Mouse (Mus musculus) testis, adult 2 months (tissue): ENCODE measurements at regions not wholly inside any gene's neighbourhood (a gene's known extent, or its start where the extent isn't known, plus 50 kb on each side); places are given as distances from the start of the nearest gene placed in this dataset.

Source experiments
- H3K27ac ChIP-seq: fragments of 200-500 bp; 2 replicates; pipeline ENCODE4 v1.5.1; 2012; ENCODE audit warnings: low read depth, low read length; ENCODE audit not compliant: control insufficient read depth, insufficient read depth
- H3K27me3 ChIP-seq: fragments of 200-500 bp; 2 replicates; pipeline ENCODE4 v1.6.1; 2012; ENCODE audit warnings: mild to moderate bottlenecking, low read length, moderate library complexity; ENCODE audit not compliant: control insufficient read depth, insufficient read depth
- H3K36me3 ChIP-seq: fragments of 200-500 bp; 2 replicates; pipeline ENCODE4 v1.6.1; 2012; ENCODE audit warnings: mild to moderate bottlenecking, low read length; ENCODE audit not compliant: control insufficient read depth, insufficient read depth
- H3K4me1 ChIP-seq: fragments of 200-500 bp; 2 replicates; pipeline ENCODE4 v1.6.1; 2012; ENCODE audit warnings: low read length; ENCODE audit not compliant: control insufficient read depth, insufficient read depth
- H3K4me3 ChIP-seq: fragments of 200-500 bp; 2 replicates; pipeline ENCODE4 v1.5.1; 2012; ENCODE audit warnings: low read depth, mild to moderate bottlenecking, low read length, moderate library complexity, mixed read lengths; ENCODE audit not compliant: control insufficient read depth
- CTCF ChIP-seq: fragments of 200-500 bp; IDR thresholded peaks from 2 replicates; pipeline ENCODE4 v1.5.1; 2012; ENCODE audit warnings: low read depth, mild to moderate bottlenecking, inconsistent platforms, low read length, moderate library complexity; ENCODE audit not compliant: control insufficient read depth, insufficient read depth, insufficient replicate concordance
- POLR2A ChIP-seq: fragments of 200-500 bp; IDR thresholded peaks from 2 replicates; pipeline ENCODE4 v1.6.1; 2012; ENCODE audit warnings: low read depth, mild to moderate bottlenecking, inconsistent platforms, low read length, moderate library complexity; ENCODE audit not compliant: control insufficient read depth

GRCm38 (mm10) chr6:127271418-127271817 lies 119.4 kb upstream of the Ccnd2 start:
- Histone ChIP-seq H3K4me3 (no peak overlapping the region), H3K27ac (no peak overlapping the region), H3K4me1 (peaks cover 5% of the 10 kb centered on the region), H3K27me3 (no peaks in the 10 kb centered on the region), H3K36me3 (no peaks in the 10 kb centered on the region)
- TF ChIP-seq POLR2A (no peak), CTCF (no peak)

GRCm38 (mm10) chr6:127272630-127273029 lies 120.6 kb upstream of the Ccnd2 start:
- Histone ChIP-seq H3K4me1 (no peaks in the 10 kb centered on the region), H3K27me3 (no peaks in the 10 kb centered on the region), H3K36me3 (no peaks in the 10 kb centered on the region), H3K27ac (no peak overlapping the region), H3K4me3 (no peak overlapping the region)
- no peak for TF ChIP-seq CTCF
- TF ChIP-seq POLR2A = no peak

GRCm38 (mm10) chr6:127274732-127275429 lies 122.9 kb upstream of the Ccnd2 start:
- Histone ChIP-seq H3K4me3 (no peak overlapping the region), H3K27ac (no peak overlapping the region), H3K4me1 (no peaks in the 10 kb centered on the region), H3K27me3 (no peaks in the 10 kb centered on the region), H3K36me3 (no peaks in the 10 kb centered on the region)
- no peak for TF ChIP-seq POLR2A
- TF ChIP-seq CTCF = no peak

GRCm38 (mm10) chr6:127275430-127275784 lies 123.4 kb upstream of the Ccnd2 start:
- H3K36me3 ChIP-seq = no peaks in the 10 kb centered on the region
- no peak overlapping the region for H3K4me3 ChIP-seq
- TF ChIP-seq CTCF (no peak), POLR2A (no peak)
- H3K4me1 ChIP-seq = no peaks in the 10 kb centered on the region
- no peaks in the 10 kb centered on the region for H3K27me3 ChIP-seq
- H3K27ac ChIP-seq = no peak overlapping the region

- Histone ChIP-seq H3K27me3 (no peaks in the 10 kb centered on the region), H3K4me3 (no peak overlapping the region), H3K36me3 (no peaks in the 10 kb centered on the region), H3K27ac (no peak overlapping the region), H3K4me1 (no peaks in the 10 kb centered on the region)
- TF ChIP-seq CTCF = no peak
- no peak for TF ChIP-seq POLR2A
Observed at GRCm38 (mm10) chr6:127276362-127276761, 124.4 kb upstream of the Ccnd2 start.

- Histone ChIP-seq H3K4me3 (no peak overlapping the region), H3K27ac (no peak overlapping the region), H3K27me3 (no peaks in the 10 kb centered on the region), H3K4me1 (no peaks in the 10 kb centered on the region), H3K36me3 (no peaks in the 10 kb centered on the region)
- TF ChIP-seq CTCF (peak; percentile 87; the same call in 1 of the 2 replicates), POLR2A (no peak)
Observed at GRCm38 (mm10) chr6:127278402-127278801, 126.4 kb upstream of the Ccnd2 start.

- no peaks in the 10 kb centered on the region for H3K36me3 ChIP-seq
- TF ChIP-seq POLR2A = no peak
- no peak for TF ChIP-seq CTCF
- no peak overlapping the region for H3K4me3 ChIP-seq
- H3K27me3 ChIP-seq = no peaks in the 10 kb centered on the region
- no peak overlapping the region for H3K27ac ChIP-seq
- H3K4me1 ChIP-seq = no peaks in the 10 kb centered on the region
Observed at GRCm38 (mm10) chr6:127284226-127284625, 132.2 kb upstream of the Ccnd2 start.
